In genomic region chr4:26929879-26930481, GRCm38 (mm10) we compare ENCODE assay signal across 9 mouse cellular contexts.
A peak's percentile ranks its signal among the peaks of the same experiment; 100 is the strongest.
DNase-seq lines count a peak whose midpoint lies in the region; ATAC-seq lines count a peak whose summit lies in the region.
"Had no signal": no experiment of that assay in that cellular context is flagged by ENCODE, and none has a peak within 500 bp of the region (broad histone marks: within the 10 kb centered on the region; RNA-seq: fewer than 3 reads in every experiment).

No protein-coding gene starts in this region.

- peaks cover 5% of the 10 kb centered on the region for H3K4me1 ChIP-seq in forebrain, embryonic 16.5 days (replicated peaks; ENCODE audit: control insufficient read depth, insufficient read depth, low read length)
- H3K4me1 ChIP-seq: intestine, embryonic 15.5 days had no signal

- H3K4me3 ChIP-seq in forebrain, embryonic 16.5 days (replicated peaks; ENCODE audit: low read length) = no peak overlapping the region
- H3K4me3 ChIP-seq: intestine, embryonic 15.5 days had no signal

- H3K27me3 ChIP-seq in forebrain, embryonic 16.5 days (replicated peaks; ENCODE audit: control insufficient read depth, insufficient read depth, low read length) = no peaks in the 10 kb centered on the region
- H3K27me3 ChIP-seq: intestine, embryonic 15.5 days had no signal

- WGBS in forebrain, embryonic 16.5 days = 52% methylated on average over 6 of the region's 6 CpGs

- ATAC-seq in forebrain, embryonic 16.5 days = peak; percentile 74
- ATAC-seq: intestine, embryonic 15.5 days had no signal

- no peak overlapping the region for H3K4me2 ChIP-seq in forebrain, embryonic 16.5 days (ENCODE audit: low read length)
- H3K4me2 ChIP-seq: intestine, embryonic 15.5 days had no signal

- intact Hi-C loops in left cerebral cortex, postnatal 25 days (cut with DNase I) = loop anchor here (5.0 kb wide), 1 partner anchor 1882 kb away; the partner anchor contains the start of gene Epha7
- intact Hi-C loops in left cerebral cortex, postnatal 4 days (cut with DNase I) = loop anchor here (5.0 to 10.0 kb wide), 2 partner anchors 1035 to 1882 kb away; partner anchors contain the start of gene Epha7

- H3K9me3 ChIP-seq in forebrain, embryonic 16.5 days (ENCODE audit: control insufficient read depth, low read length) = no peaks in the 10 kb centered on the region
- H3K9me3 ChIP-seq: intestine, embryonic 15.5 days had no signal

- DNase-seq in left cerebral cortex, postnatal 25 days (ENCODE audit: low spot score in 2 of 2) = peak; percentile 6 to 63
- no peak for DNase-seq in left cerebral cortex, postnatal 4 days
- DNase-seq in ZHBTc4 (ENCODE audit: low read depth, low spot score) = peak; percentile 63
- DNase-seq in retina, adult 2 months (ENCODE audit: low read depth, low spot score) = peak; percentile 4
- no peak for DNase-seq in frontal cortex, postnatal 25 days (ENCODE audit: low spot score in 2 of 2)
- DNase-seq in heart, postnatal 4 days = no peak
- DNase-seq: lung, adult 18-20 months had no signal

- H3K9ac ChIP-seq in forebrain, embryonic 16.5 days (replicated peaks; ENCODE audit: low read depth, low read length) = no peak overlapping the region
- H3K9ac ChIP-seq: intestine, embryonic 15.5 days had no signal

- no peaks in the 10 kb centered on the region for H3K36me3 ChIP-seq in forebrain, embryonic 16.5 days (ENCODE audit: control insufficient read depth, insufficient read depth)
- H3K36me3 ChIP-seq: intestine, embryonic 15.5 days had no signal

- no peak overlapping the region for H3K27ac ChIP-seq in forebrain, embryonic 16.5 days (ENCODE audit: low read length)
- H3K27ac ChIP-seq: intestine, embryonic 15.5 days had no signal

Comparison
In these comparisons a context has a peak if more than half of its experiments do, and no peak if none do; other contexts are left out.
1. DNase-seq: peak in left cerebral cortex, postnatal 25 days (2 of 2), ZHBTc4 (single experiment) and retina, adult 2 months (single experiment); none in left cerebral cortex, postnatal 4 days (single experiment), frontal cortex, postnatal 25 days (0 of 2) and heart, postnatal 4 days (single experiment).